ENCODE assay signal across 14 mouse cellular contexts in genomic region chr8:70317872-70318271, GRCm38 (mm10). TPM values are rescaled to one million over a fixed set of nuclear protein-coding genes. Genes with fewer than 3 reads are reported as not detected.
DNase-seq lines count a peak whose midpoint lies in the region; ATAC-seq lines count a peak whose summit lies in the region.
"Had no signal": no experiment of that assay in that cellular context is flagged by ENCODE, and none has a peak within 500 bp of the region (broad histone marks: within the 10 kb centered on the region; RNA-seq: fewer than 3 reads in every experiment).

No protein-coding gene starts in this region.

- no peak for DNase-seq in neural tube, embryonic 10.5 days (ENCODE audit: extremely low spot score, low spot score)
- no peak for DNase-seq in kidney, adult 9 months
- no peak for DNase-seq in left cerebral cortex, adult 8-10 months (ENCODE audit: low spot score in 2 of 2)
- no peak for DNase-seq in spleen, adult 12 weeks (ENCODE audit: low spot score)
- no peak for DNase-seq in embryo, embryonic 10 days (ENCODE audit: low spot score)
- DNase-seq: liver, embryonic 13.5 days; lung, postnatal 36 days; thymus, postnatal 4 days had no signal

- H3K4me1 ChIP-seq in neural tube, embryonic 12.5 days, result peaks cover 33% of the 10 kb centered on the region
- H3K4me1 ChIP-seq in hindbrain, embryonic 13.5 days (replicated peaks), result peaks cover 39% of the 10 kb centered on the region
- peaks cover 38% of the 10 kb centered on the region for H3K4me1 ChIP-seq in midbrain, embryonic 12.5 days

- no peak overlapping the region for H3K27ac ChIP-seq in neural tube, embryonic 12.5 days
- H3K27ac ChIP-seq in hindbrain, embryonic 13.5 days, result peak overlapping the region; percentile 95
- H3K27ac ChIP-seq in midbrain, embryonic 12.5 days (replicated peaks), result peak overlapping the region; percentile 92
- H3K27ac ChIP-seq: heart, embryonic 15.5 days; liver, embryonic 13.5 days; stomach, embryonic 15.5 days had no signal

- no peaks in the 10 kb centered on the region for H3K27me3 ChIP-seq in neural tube, embryonic 12.5 days (replicated peaks)
- no peaks in the 10 kb centered on the region for H3K27me3 ChIP-seq in hindbrain, embryonic 13.5 days
- H3K27me3 ChIP-seq in midbrain, embryonic 12.5 days, result peaks cover 10% of the 10 kb centered on the region
- H3K27me3 ChIP-seq: stomach, embryonic 15.5 days had no signal

- peaks cover 17% of the 10 kb centered on the region for H3K36me3 ChIP-seq in neural tube, embryonic 12.5 days
- peaks cover 53% of the 10 kb centered on the region for H3K36me3 ChIP-seq in hindbrain, embryonic 13.5 days
- peaks cover 10% of the 10 kb centered on the region for H3K36me3 ChIP-seq in midbrain, embryonic 12.5 days

- no peak overlapping the region for H3K9ac ChIP-seq in neural tube, embryonic 12.5 days
- peak overlapping the region; percentile 89 for H3K9ac ChIP-seq in hindbrain, embryonic 13.5 days
- peak overlapping the region; percentile 57; the same call in 1 of the 2 replicates for H3K9ac ChIP-seq in midbrain, embryonic 12.5 days (replicated peaks)
- H3K9ac ChIP-seq: heart, embryonic 15.5 days; liver, embryonic 13.5 days; stomach, embryonic 15.5 days had no signal

- ATAC-seq in neural tube, embryonic 12.5 days (ENCODE audit: low FRiP score, low read depth), result no peak
- no peak for ATAC-seq in hindbrain, embryonic 13.5 days (ENCODE audit: low FRiP score)
- ATAC-seq in midbrain, embryonic 12.5 days (ENCODE audit: low FRiP score, low read depth), result no peak

- H3K9me3 ChIP-seq in neural tube, embryonic 12.5 days, result no peaks in the 10 kb centered on the region
- H3K9me3 ChIP-seq in hindbrain, embryonic 13.5 days, result no peaks in the 10 kb centered on the region
- no peaks in the 10 kb centered on the region for H3K9me3 ChIP-seq in midbrain, embryonic 12.5 days
- H3K9me3 ChIP-seq: heart, embryonic 15.5 days; liver, embryonic 13.5 days; stomach, embryonic 15.5 days had no signal

- peak overlapping the region; percentile 68 for H3K4me2 ChIP-seq in neural tube, embryonic 12.5 days (replicated peaks)
- peak overlapping the region; percentile 88 for H3K4me2 ChIP-seq in hindbrain, embryonic 13.5 days
- H3K4me2 ChIP-seq in midbrain, embryonic 12.5 days (replicated peaks), result peak overlapping the region; percentile 72
- H3K4me2 ChIP-seq: liver, embryonic 13.5 days had no signal

- 81% methylated on average over 5 of the region's 5 CpGs for WGBS in neural tube, embryonic 12.5 days
- WGBS in hindbrain, embryonic 13.5 days, result 82% methylated on average over 5 of the region's 5 CpGs
- WGBS in midbrain, embryonic 12.5 days, result 81% methylated on average over 5 of the region's 5 CpGs

- no peak overlapping the region for H3K4me3 ChIP-seq in neural tube, embryonic 12.5 days
- peak overlapping the region; percentile 67; the same call in 1 of the 2 replicates for H3K4me3 ChIP-seq in hindbrain, embryonic 13.5 days
- 0 out of 2 replicates have a peak overlapping the region, but pooled peaks have one; percentile 55 for H3K4me3 ChIP-seq in midbrain, embryonic 12.5 days
- H3K4me3 ChIP-seq: heart, embryonic 15.5 days; liver, embryonic 13.5 days; stomach, embryonic 15.5 days had no signal

RNA-seq across cellular contexts. Expression of gene Cers1, which starts 2.3 kb away (rescaled TPM):
- 13.7 and 16.4 TPM in 2 replicates for polyA plus RNA-seq in neural tube, embryonic 12.5 days (2016; fragmentation: Nextera tagmentation; extraction: Ambion mirVana)
- polyA plus RNA-seq in hindbrain, embryonic 13.5 days (2015; fragmentation: Nextera tagmentation; extraction: Ambion mirVana), result 24.5 and 25.1 TPM in 2 replicates
- polyA plus RNA-seq in midbrain, embryonic 12.5 days (2016; fragmentation: Nextera tagmentation; extraction: Ambion mirVana), result 15.3 and 17.1 TPM in 2 replicates
- total RNA-seq in left cerebral cortex, adult 8-10 months (2022), result 10 to 100 TPM; 83.6 to 94.5 (median 88.4) TPM

RNA-seq across cellular contexts. Expression of gene Gdf1, which starts 11.7 kb away (rescaled TPM):
- 2.3 and 3.9 TPM in 2 replicates for polyA plus RNA-seq in neural tube, embryonic 12.5 days (2016; fragmentation: Nextera tagmentation; extraction: Ambion mirVana)
- polyA plus RNA-seq in hindbrain, embryonic 13.5 days (2015; fragmentation: Nextera tagmentation; extraction: Ambion mirVana), result 1.2 and 2.6 TPM in 2 replicates
- 3.7 and 4.5 TPM in 2 replicates for polyA plus RNA-seq in midbrain, embryonic 12.5 days (2016; fragmentation: Nextera tagmentation; extraction: Ambion mirVana)
- 10 to 100 TPM in 2 of 4 experiments, 1 to 10 TPM in 2; 4.2 to 13.4 (median 7.4) TPM for total RNA-seq in left cerebral cortex, adult 8-10 months (2022)
- polyA plus RNA-seq: intestine, postnatal 0 days had no signal

RNA-seq across cellular contexts. Expression of gene Cope, which starts 15.6 kb away (rescaled TPM):
- polyA plus RNA-seq in neural tube, embryonic 12.5 days (2016; fragmentation: Nextera tagmentation; extraction: Ambion mirVana), result 266 and 267 TPM in 2 replicates
- 275 and 288 TPM in 2 replicates for polyA plus RNA-seq in hindbrain, embryonic 13.5 days (2015; fragmentation: Nextera tagmentation; extraction: Ambion mirVana)
- 222 and 235 TPM in 2 replicates for polyA plus RNA-seq in midbrain, embryonic 12.5 days (2016; fragmentation: Nextera tagmentation; extraction: Ambion mirVana)
- total RNA-seq in left cerebral cortex, adult 8-10 months (2022), result 100 to 1,000 TPM; 123 to 154 (median 139) TPM

RNA-seq across cellular contexts. Expression of gene Ddx49, which starts 15.6 kb away (rescaled TPM):
- 50.4 and 50.8 TPM in 2 replicates for polyA plus RNA-seq in neural tube, embryonic 12.5 days (2016; fragmentation: Nextera tagmentation; extraction: Ambion mirVana)
- polyA plus RNA-seq in hindbrain, embryonic 13.5 days (2015; fragmentation: Nextera tagmentation; extraction: Ambion mirVana), result 45.8 and 50.9 TPM in 2 replicates
- polyA plus RNA-seq in midbrain, embryonic 12.5 days (2016; fragmentation: Nextera tagmentation; extraction: Ambion mirVana), result 47.1 and 53.8 TPM in 2 replicates
- total RNA-seq in left cerebral cortex, adult 8-10 months (2022), result 10 to 100 TPM; 47.5 to 55.7 (median 51.8) TPM

RNA-seq across cellular contexts. Expression of gene Upf1, which starts 35.2 kb away (rescaled TPM):
- 29.4 and 31.3 TPM in 2 replicates for polyA plus RNA-seq in neural tube, embryonic 12.5 days (2016; fragmentation: Nextera tagmentation; extraction: Ambion mirVana)
- 14.4 and 15.9 TPM in 2 replicates for polyA plus RNA-seq in hindbrain, embryonic 13.5 days (2015; fragmentation: Nextera tagmentation; extraction: Ambion mirVana)
- polyA plus RNA-seq in midbrain, embryonic 12.5 days (2016; fragmentation: Nextera tagmentation; extraction: Ambion mirVana), result 32.8 and 38.0 TPM in 2 replicates
- total RNA-seq in left cerebral cortex, adult 8-10 months (2022), result 10 to 100 TPM; 55.1 to 60.8 (median 59.2) TPM
